Mouse (Mus musculus) liver, postnatal 0 days (tissue): Measurements from ENCODE around the gene Cmklr1.

Source experiments
- CTCF ChIP-seq: sonication (generic); IDR thresholded peaks from 2 replicates; pipeline ENCODE4 v1.5.1; 2016; ENCODE audit warnings: antibody characterized with exemption, low read depth
- EP300 ChIP-seq: IDR thresholded peaks from 2 replicates; pipeline ENCODE4 v1.6.1; 2016; ENCODE audit warnings: antibody characterized with exemption, low read depth, mild to moderate bottlenecking

GRCm38 (mm10) chr5:113623052-113623451 lies 27.2 kb downstream of the Cmklr1 start:
- TF ChIP-seq CTCF = no peak
- TF ChIP-seq EP300 = no peak
